Mouse (Mus musculus): ENCODE data around the gene Pfas. TPM values are rescaled to one million over a fixed set of nuclear protein-coding genes. Genes with fewer than 3 reads are reported as not detected.

The Pfas gene
- total RNA-seq (2021): 10 to 100 TPM; 17.3 to 18.9 TPM

GRCm38 (mm10) chr11:69008182-69009121 lies at the start of gene Pfas:
Gene Pfas, minus strand, starts transcription at chr11:69008460.
- DNase-seq (ENCODE audit: low spot score in 2 of 2): peak; percentile 94
- intact Hi-C loops (cut with DNase I): no loop called here

DNA sequence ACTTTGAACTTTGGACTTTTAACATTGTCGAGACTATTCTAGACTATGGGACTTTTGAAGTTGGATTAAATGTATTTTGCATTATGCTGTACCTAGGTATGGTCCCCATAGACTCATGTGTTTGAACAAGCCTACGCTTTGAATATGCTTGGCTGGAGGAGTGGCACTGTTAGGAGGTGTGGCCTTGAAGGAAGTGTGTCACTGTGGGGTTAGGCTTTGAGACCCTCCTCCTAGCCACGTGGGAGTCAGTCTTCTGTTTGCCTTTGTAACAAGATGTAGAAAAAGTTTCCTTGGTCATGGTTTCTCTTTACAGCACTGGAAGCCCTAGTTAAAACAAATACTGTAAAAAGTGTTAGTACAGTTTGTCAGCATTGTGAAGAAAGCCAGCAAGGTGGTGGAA lies 45.6 kb upstream of the Pfas start:
- no peak for DNase-seq (ENCODE audit: low spot score in 2 of 2)
- intact Hi-C loops (cut with DNase I): no loop called here

DNA sequence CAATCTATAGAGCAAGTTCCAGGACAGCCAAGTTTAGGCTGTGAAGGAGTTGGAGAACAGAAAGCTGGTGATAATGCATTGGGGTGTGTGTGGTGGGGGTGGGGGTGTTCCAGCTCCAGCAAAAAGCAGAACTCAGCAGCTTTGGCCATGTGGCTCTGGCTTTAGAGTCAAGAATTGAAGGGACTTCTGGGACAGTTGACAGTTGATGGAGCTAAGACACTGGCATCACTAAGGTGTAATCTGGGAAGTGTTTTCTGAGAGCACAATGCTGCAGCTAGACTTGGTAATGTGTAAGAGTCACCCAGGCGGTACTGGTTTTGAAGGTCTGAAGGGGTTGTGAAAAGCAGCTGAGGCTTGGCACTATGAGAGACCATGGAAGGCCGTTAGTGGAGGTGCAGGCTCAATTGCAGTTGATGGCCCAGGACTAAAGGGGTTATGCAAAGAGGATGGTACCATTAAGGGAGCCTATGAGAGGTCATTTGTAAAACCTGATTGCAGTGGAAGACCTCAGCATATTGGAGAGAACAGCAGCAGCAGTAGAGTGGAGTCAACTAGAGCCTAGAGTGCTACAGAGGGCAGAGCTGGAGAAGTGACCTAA lies 44.7 kb upstream of the Pfas start:
- intact Hi-C loops (cut with DNase I): no loop called here
- DNase-seq (ENCODE audit: low spot score in 2 of 2): no peak

DNA sequence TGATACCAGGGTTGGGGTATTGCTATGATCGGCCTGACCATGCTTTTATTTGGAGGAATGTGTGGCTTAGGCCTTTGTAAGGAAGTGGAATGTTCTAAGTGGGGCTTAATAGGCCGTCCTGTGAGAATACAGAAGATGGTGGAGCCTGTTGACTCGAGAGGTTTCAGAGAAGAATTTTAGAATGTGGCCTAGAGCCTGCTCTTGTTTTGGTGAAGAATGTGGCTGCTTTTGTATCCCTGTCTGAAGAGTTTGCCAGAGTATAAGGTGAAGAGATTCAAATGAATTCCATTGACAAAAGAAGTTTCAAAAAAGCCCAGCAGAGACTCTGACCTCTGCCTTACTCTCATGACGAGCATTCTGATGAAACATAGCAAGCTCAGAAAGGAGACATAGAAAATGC lies 43.5 kb upstream of the Pfas start:
- no peak for DNase-seq (ENCODE audit: low spot score in 2 of 2)
- intact Hi-C loops (cut with DNase I): no loop called here

- no peak for DNase-seq (ENCODE audit: low spot score in 2 of 2)
- intact Hi-C loops (cut with DNase I): no loop called here
These were observed 42.5 kb upstream of the Pfas start for GRCm38 (mm10) chr11:69050748-69051147.

DNA sequence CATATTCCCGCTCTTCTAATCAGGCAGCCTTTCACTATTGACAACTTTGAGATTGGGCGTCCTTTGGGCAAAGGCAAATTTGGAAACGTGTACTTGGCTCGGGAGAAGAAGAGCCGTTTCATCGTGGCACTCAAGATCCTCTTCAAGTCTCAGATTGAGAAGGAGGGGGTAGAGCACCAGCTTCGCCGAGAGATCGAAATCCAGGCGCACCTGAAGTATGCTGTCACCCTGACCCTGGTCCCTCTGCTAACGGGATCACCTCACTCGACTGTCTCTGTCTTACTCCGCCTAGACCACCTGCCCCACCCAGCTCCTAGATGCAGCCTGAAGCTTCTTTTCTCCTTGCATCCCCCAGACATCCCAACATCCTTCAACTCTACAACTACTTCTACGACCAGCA lies 39.9 kb upstream of the Pfas start:
- DNase-seq (ENCODE audit: low spot score in 2 of 2): no peak

GRCm38 (mm10) chr11:69047592-69047991 lies 39.3 kb upstream of the Pfas start:
- no peak for DNase-seq (ENCODE audit: low spot score in 2 of 2)
- intact Hi-C loops (cut with DNase I): no loop called here

More for the DNA sequence above, 39.9 kb upstream of the Pfas start:
- intact Hi-C loops (cut with DNase I): no loop called here

DNA sequence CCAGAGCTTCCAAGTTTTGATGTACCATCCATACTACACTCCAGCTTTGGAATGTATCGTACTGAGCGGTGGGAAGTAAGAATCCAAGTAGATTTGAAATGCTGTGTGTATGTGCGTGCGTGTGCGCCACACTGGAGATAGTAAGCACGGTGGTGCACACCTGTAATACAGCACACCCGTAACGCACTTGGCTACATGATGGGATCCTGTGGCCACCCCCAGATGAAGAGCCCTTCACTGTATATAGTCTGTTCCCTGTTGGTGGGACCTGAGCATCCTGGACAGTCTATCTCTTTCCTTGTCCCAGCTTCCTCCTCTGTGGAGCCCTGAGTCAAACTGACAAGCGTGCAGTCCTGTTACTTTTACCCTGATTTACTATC lies 38.1 kb upstream of the Pfas start:
- DNase-seq (ENCODE audit: low spot score in 2 of 2): no peak
- intact Hi-C loops (cut with DNase I): no loop called here

DNA sequence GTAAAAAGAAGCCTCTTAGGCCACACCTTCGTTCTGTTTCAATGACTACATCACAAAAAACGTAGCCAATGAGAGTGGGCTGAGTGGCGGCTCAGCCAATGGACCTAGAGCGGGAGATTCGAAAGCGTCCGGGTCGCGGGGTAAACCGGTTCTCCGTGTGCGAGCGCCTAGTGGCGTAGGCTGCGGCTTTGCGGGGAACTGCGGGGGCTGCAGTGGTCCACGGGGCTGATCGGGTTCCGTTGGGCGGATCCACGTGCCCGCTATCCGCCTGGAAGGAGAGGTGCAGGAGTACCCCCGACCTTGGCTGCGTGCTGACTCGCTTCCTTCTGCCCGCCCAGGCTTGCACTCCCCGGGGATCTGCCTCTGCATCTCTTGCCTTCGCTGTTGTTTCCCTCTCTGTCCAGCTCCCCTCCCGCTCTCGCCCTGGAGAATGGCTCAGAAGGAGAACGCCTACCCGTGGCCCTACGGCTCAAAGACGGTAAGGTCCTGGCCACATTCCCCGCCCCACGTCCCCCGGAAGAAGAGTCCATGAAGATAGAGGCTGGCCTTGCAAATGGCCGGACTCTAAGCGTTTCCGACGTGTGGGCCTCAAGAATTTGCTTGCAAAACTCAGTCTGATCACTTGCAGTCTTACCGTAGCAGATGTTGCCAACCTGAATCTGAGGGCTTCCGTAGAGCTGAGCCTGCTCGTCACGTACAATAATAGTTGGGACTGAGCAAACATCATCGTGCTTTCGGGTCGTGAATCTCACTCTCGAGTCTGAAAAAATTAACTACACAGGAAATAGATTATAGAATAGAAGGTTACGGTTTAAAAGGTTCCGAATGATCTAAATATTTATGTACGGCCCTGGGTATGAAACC lies 37.5 kb upstream of the Pfas start, which contains the start of gene Aurkb:
TSS of gene Aurkb (plus strand) at position 117 of the 864 bp plus-strand sequence.
- peak; percentile 66 to 78 for DNase-seq (ENCODE audit: low spot score in 2 of 2)
- intact Hi-C loops (cut with DNase I): no loop called here

DNA sequence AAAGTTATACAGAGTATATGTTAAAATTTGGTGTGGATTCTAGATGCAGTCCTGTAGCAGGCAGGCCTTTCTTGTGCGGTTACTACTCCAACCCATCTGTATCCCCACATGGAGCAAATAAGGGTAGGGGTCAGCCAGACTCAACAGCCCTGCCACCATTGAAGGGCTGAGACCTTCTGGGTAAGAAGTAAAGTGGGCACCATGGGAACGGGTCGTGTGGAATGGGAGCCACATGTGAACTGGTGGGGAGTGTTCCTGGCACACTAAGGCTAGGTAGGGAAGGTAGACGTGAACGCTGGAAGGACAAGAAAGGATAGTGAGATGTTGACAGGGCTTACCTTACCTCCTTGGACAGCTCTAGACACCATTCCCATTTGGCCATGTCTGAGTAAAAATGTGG lies 29.9 kb upstream of the Pfas start:
- intact Hi-C loops (cut with DNase I): no loop called here
- DNase-seq (ENCODE audit: low spot score in 2 of 2): no peak

DNA sequence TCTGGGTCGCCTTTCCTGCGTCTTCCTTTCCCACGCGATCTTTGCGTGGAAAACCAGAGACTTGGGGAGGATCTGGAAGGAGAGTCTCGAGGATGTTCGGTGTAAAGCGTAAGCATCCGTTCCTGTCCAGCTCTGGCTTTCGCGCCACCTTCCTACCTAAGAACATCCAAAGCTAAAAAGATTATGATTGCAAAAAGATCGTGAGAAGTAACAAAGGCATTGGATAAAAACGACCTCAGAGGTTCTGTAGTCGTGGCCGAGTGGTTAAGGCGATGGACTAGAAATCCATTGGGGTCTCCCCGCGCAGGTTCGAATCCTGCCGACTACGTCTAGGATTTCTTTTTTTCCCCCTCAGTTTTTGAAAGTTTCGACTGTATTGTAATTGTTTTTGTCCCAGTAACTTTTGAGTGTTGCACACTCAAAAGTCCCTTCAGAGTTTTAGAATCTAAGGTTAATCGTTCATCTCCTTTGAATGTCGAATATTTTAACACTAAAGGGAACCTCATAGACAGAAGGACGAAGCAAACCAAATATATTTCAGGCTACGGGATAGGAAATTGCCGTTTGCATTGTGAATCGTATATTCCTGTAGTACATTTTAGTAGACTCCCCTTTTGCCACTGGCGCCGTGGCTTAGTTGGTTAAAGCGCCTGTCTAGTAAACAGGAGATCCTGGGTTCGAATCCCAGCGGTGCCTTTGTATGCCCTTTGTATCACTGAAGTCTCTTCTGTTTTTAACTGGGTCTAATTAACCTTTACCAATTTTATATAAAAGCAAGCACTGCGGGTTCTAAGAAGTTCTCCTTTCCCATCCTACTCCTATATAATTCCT lies 29.2 kb upstream of the Pfas start:
- DNase-seq (ENCODE audit: low spot score in 2 of 2): peak; percentile 90 to 95
- intact Hi-C loops (cut with DNase I): loop anchor here (1.0 to 2.0 kb wide), 2 partner anchors 87 to 135 kb away; no protein-coding TSS in a partner anchor

DNA sequence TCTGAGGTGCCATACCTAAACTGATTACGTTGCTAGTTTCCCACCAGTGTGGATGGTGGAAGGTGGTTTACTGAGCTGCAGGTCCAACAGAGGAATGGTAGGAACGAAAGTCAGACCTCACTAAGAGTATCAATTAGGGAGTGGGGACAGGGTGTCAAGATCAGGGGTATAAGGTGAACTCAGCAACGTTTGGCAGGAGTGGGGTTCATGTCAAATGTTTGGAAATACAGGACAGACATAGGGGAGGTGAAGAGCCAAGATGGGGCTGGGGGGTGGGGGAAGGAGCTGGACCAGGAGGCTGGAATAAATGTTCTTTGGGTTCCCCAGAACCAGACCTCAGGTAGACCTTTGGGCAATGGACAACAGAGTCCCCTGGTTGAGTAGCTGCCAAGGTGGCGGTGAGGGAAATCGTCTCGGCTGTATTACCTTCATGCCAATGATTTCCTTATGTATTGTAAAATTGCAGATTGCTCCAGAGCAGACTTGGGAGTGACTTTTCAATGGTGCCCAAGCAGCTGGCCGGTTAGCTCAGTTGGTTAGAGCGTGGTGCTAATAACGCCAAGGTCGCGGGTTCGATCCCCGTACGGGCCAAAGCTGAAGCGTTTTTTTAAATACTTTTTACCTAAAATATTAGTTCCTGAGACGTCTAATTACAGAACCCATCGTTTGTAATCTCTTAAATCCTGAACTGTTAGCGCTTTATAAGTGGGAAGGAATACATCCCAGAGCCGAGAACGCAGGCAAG lies 28.4 kb upstream of the Pfas start:
- intact Hi-C loops (cut with DNase I): loop anchor here (1.0 to 2.0 kb wide), 3 partner anchors 20 to 134 kb away; no protein-coding TSS in a partner anchor

GRCm38 (mm10) chr11:69035849-69036248 lies 27.6 kb upstream of the Pfas start:
- intact Hi-C loops (cut with DNase I): loop anchor here (1.0 to 2.0 kb wide), 2 partner anchors 20 to 133 kb away; no protein-coding TSS in a partner anchor
- DNase-seq (ENCODE audit: low spot score in 2 of 2): peak; percentile 91 to 97

More for the DNA sequence above, 28.4 kb upstream of the Pfas start:
- DNase-seq (ENCODE audit: low spot score in 2 of 2): peak; percentile 89 to 95

DNA sequence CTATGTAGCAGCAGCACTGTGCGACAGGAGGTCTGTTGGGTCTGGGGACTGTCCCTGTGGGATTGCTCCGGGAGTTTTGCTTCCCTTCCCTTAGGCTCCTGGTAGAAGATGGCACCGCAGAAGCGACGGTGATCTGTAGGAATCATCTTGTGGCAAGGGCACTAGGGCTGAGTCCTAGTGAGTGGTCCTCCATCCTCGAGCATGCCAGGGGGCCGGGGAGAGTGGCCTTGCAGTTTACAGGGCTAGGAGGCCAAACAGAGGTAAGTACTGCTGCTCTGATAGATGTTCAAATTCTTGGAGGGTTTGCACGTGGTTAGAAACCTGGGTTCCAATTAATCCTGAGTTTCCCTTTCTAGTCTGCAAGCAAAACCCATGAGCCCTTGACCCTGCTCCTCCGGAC lies 27.2 kb upstream of the Pfas start:
- intact Hi-C loops (cut with DNase I): no loop called here
- DNase-seq (ENCODE audit: low spot score in 2 of 2): no peak

GRCm38 (mm10) chr11:69034585-69034984 lies 26.3 kb upstream of the Pfas start:
- intact Hi-C loops (cut with DNase I): no loop called here
- DNase-seq (ENCODE audit: low spot score in 2 of 2): no peak

DNA sequence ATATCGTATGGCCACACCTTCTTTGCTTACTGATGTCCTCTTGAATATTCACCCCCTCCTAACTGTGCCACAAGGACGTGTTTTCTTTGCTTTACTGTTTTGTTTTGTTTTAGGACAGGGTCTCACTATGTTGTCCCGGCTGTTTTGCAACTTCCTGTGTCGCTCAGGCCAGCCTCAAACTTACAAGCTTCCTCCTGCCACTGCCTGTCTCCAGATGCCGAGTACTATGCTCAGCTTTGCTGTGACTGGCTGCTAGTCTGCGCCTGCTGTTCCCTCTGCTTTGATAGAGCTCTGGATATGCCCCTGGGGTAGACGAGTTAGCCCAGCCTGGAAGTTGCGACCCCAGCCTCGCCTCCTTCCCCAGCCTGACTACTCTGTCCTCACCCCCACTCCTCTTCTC lies 25.3 kb upstream of the Pfas start:
- intact Hi-C loops (cut with DNase I): no loop called here
- DNase-seq (ENCODE audit: low spot score in 2 of 2): no peak

DNA sequence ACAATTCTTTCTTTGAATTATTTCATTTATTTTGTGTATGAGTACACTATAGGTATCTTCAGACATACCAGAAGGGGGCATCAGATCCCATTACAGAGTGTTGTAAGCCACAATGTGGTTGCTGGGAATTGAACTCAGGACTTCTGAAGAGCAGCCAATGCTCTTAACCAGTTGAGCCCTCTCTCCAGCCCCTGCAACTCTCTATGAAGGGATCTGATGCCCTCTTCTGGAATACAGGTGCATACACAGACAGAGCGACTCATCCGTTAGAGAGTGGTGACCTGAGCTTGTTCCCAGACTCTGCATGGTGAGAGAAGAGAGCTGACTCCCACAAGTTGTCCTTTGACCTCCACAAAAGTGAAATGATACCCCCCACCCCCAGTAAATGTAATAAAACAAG lies 20.5 kb upstream of the Pfas start:
- intact Hi-C loops (cut with DNase I): no loop called here
- no peak for DNase-seq (ENCODE audit: low spot score in 2 of 2)

DNA sequence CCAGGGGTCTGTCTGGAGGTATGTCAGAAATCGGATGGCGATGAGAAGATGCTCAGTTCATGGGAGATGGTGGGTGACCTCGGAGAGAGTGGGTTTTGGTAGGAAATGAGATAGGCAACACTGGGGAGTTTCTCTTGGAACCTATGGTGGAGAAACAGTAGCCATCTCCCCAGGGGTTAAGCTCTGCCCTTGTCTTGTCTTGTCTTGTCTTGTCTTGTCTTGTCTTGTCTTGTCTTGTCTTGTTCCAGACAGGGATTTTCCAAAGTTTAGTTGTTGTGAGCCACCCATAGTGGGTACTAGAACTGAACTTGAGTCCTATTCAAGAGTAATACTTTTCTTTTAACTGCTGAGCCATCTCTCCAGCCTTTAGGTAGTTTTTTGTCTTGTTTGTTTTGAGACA lies 18.3 kb upstream of the Pfas start:
- intact Hi-C loops (cut with DNase I): no loop called here
- DNase-seq (ENCODE audit: low spot score in 2 of 2): no peak
